Mouse (Mus musculus) megakaryocyte progenitor cell, adult 5-6 weeks (primary cell): ENCODE data around the gene BC051142. TPM values are rescaled to one million over a fixed set of nuclear protein-coding genes. Genes with fewer than 3 reads are reported as not detected.
A peak's percentile ranks its signal among the peaks of the same experiment; 100 is the strongest.
"Not testable (repeated sequence)": the region's sequence is repeated elsewhere in the genome, so short reads cannot be mapped to it uniquely, and the experiment has no call there.

Experiments used
- ATAC-seq: replicated peaks from 2 replicates; pipeline ENCODE4 v1.8.0; 2016; ENCODE audit warnings: mild to moderate bottlenecking, moderate TSS enrichment, inconsistent platforms; ENCODE audit not compliant: poor library complexity
- total RNA-seq, 2 experiments: library from RNA; stranded (forward) in 1 of 2; stranded (reverse) in 1 of 2; fragments of 157-497, 149-512 nt in 1 of 2; fragments of 200-1000 nt in 1 of 2; gene quantifications; 2 replicates each; pipeline versions ENCODE4 v1.2.3 to v1.2.4; 2015 to 2017

BC051142 gene
- total RNA-seq, 2 experiments from 2014 or later: 1.0 to 4.5 TPM

DNA sequence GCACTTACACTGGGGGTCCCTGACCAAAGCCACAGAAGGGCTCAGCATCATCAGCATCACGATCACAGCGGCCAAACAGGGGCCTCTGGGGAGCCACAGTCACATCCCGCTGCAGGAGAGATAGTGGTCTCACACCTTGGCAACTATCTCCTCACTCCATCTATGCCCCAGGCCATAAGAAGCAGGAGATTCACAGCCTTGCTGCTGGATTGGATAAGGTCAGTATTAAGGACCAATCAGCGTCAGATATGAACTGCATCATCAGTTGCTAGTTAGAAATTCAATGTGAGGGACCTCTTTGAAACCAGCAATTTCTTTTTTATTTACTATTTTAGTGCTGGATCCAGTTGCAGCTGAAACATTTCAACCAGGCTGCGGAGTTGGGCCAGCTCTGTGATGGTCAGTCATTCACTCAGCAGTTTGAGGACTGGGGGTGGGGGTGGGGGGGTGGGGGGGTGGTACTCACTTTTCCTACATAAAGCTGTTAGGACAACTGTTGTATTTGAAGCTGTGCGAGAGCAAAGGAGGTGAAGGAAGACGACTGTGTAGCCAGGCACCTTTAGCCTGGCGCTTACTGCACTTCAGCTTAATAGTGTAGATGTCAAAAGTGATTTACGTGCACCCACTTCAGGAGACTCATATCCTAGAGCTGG is 436 bp upstream of the BC051142 start:
- peak; percentile 77 for ATAC-seq

DNA sequence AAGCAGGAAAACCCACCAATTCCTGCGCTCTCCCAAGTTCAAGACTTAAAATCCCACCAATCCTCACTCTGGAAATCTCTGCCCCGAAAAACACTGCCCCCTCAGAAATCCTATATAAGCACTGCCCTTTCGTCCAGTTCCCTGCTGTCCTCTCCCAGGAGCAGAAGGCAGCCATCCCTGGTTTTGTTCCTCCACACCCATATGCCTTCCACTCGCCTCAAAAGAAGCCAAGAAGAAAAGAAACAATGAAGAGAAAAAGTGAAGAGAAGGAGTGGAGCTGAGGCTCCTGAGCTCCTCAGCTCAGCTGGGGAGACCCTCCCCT is 735 bp downstream of the BC051142 start:
- no peak for ATAC-seq

DNA sequence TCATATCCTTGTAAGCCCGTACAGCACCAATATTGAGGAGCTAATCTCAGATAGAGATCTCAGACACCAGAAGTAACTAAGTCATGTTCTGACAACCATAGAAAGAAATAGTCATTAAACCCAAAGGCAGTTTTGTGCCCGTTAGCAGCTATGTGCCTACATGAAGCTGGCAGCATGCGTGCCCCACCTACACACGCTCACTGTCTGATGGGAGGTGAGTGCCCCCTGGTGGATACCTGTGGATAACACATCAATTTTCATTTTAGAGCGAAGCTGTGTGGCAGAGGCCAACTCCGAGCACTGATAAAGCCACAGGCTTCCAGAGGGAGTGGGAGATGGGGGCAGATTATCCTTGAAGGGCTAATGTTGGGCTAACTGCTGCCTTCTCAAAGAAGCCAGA is 12.5 kb downstream of the BC051142 start:
- ATAC-seq: peak; percentile 99

DNA sequence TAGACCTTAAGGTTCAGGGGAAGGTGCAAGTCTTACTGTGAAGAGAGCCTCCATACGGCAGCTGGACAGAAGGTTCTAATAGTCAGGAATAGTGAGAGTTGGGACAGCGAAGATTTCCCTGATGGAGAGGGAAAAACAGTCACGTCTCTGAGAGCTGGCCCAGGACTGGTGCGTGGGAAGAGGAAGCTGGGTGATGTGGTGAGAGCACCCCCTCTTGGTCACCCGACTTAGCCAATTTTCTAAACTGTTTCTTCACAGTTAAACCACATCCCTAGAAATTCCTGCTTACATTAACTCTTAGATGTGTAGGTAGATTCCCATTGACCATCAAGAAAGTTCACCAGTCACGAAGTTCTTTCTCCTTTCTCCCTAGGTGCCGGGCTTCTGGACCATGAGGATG is 21.4 kb downstream of the BC051142 start:
- ATAC-seq: peak; percentile 80

DNA sequence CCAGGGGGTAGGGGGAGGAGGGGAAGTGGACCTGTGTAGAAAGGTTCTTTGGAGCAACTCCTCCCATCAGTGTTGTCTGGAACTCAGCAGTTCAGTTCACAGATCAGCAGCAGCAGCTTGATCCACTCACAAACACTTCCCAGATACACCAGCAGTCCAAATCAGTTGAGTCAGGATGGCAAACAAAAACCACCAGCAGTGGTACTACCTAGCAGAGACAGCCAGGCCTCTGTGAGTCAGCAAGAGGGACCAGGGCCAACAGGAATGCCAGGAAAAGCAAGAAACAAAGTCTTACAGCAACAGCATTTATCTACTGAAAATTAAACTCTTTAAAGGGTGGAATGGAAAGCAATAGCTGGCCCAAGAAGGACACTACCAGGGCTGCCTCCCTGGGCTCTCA is 29.0 kb downstream of the BC051142 start:
- ATAC-seq: no peak

DNA sequence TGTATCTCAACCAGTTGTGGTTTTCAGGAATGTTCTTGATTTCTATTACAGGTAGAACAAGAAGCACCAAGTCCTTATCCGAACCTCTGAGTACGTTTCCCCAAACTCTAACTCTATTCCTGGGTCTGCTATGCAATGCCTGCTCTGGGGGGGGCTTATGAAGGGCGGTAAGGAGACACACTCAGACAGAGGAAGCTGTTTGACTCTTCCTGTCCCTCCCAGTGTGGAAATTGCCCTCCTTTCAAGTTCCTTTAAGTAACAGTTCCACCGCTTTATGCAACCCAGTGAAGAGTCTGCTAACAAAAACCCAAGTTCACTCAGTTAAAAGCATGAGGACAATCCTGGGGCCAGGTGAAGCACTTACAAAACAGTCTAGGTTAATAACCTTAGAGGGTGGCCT is 38.5 kb downstream of the BC051142 start:
- peak; percentile 77 for ATAC-seq

DNA sequence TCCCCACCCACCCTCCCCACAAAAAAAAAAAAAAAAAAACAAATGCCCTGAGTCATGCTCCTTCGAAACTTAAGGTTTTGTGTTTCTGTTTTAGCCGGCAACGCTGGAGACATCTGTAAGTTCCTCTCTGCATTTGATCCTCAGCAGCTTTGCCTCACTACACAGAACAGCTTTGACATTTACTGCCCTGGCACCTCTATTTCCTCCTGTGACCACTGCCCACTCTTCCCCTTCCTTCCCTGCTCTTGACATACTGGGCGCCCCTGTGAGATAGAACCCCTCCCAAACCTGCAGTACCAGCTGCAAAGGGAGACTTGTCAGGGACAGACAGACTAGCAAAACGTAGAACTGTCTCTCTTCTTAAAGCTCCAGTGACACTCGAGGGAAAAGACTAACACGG is 39.0 kb downstream of the BC051142 start:
- peak; percentile 49 for ATAC-seq

DNA sequence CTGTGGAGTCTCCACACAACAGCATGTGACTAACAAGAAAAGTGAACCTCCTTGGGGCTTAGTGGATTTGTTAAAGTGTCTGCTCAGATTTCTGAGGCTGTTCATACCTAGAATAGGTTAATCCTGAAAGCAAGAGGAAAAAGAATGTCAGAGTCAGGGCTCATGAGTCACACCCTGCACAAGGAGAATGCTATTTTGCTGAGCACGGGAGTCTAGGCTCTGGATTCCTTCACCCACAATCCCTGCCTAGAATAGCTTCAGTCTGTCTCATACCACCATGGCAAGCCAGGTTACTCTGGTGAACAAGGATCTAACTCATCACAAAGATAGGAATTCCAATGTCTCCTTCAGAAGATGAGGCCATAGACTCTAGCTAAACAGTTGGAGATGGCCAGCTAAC is 40.0 kb downstream of the BC051142 start:
- ATAC-seq: no peak

DNA sequence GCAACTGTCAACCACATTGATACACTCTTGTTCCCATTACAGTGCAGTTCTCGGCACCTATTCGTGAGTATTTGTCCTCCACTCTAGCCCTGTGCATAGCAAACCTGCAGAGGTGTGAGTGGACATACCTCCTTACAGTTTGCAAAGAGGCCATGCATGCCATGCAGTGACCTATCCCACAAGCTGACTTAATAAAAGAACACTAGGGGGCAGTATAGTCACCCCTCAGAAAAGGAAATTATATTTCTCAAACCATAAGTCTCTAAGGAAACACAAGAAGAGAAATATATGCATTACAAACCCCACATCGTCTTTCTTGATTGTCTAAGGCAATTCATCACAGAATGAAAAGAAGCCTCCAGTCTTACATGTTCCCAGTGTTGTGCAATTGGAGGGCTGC is 41.2 kb downstream of the BC051142 start:
- ATAC-seq: peak; percentile 64

DNA sequence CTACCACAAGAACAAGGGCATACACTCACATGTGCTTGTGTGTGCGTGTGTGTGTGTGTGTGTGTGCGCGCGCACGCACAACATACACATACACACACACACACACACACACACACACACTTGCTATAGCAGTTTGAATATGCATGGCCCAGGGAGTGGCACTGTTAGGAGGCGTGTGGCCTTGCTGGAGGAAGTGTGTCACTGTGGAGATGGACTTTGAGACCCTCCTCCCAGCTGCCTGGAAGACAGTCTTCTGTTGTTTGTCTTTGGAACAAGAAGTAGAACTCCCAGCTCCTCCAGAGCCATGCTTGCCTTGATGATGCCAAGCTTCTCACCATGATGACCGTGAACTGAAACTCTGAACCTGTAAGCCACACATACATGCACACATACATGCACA is 43.4 kb downstream of the BC051142 start:
- no peak for ATAC-seq

DNA sequence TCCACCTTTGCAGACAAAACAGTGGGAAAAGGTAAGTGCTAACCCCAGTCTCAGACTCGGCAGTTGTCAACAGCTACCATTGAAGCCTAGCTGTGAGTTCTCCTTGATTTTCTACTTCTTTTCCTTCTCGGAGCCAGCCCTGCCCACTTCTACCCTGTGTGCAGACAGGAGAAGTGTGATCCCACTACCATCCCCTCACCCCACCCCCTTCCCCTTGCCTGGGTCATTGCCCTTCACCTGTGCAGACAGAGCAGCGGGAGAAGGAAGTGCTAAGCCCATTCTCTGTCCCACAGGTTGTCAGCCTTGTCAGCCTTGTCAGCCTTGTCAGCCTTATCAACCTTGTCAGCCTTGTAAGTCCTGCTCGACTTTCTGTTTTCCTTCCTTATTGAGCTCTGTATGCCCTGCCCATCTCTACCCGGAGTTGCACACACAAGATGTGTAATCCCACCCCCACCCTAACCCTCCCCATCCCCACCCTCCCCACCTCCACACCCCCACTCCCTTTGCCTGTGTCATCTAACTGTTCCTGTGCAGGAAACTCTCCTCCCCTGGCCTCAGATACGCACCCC is 49.9 kb downstream of the BC051142 start:
- ATAC-seq: peak; percentile 79

DNA sequence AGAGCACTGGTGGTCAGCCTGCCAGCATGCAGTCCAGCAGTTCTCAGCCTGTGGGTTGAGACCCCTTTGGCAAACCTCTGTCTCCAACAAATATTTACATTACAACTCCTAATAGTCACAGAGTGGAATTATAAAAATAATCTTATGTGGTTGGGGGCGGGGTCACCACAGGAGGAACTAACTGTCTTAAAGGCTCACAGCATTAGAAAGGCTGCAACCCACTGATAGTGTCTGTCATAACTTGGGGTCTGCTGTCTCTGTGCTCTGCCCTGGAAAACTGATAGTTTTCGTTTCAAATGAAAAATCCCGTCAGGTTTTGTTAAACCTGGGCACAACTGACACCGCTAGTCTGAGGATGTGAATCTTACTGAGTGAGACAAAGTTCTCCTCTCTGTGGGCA is 59.0 kb downstream of the BC051142 start:
- ATAC-seq: peak; percentile 88

DNA sequence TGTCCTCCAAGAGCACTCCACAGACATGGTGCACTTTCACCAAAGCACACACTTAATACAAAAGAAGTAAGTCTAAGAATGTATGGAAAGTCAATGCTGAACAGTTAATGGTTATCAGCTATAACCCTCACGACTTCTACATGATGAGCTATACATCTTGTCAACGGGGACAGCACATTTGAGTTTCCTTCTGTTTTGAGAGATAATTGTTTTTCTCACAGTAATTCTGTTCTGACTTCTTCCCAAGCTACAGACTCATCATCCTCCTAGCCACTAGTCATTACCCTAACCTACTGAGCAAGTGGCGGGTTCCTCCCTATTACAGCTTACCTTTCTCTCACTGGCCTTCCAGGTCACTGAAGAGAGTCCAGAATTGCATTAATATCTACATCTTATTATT is 60.6 kb downstream of the BC051142 start:
- peak; percentile 49 for ATAC-seq

DNA sequence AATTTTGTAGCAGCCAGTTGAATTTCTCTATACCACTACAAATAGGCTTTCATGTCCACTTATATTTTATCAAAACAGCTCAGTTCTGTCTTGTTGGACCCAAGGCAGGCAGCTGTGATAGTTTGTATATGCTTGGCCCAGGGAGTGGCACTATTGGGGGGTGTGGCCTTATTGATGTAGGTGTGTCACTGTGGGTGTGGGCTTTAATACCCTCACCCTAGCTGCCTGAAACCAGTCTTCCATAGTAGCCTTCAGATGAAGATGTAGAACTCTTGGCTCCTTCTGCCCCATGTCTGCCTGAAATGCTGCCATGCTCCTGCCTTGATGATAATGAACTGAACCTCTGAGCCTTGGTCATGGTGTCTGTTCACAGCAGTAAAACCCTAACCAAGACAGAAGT is 67.3 kb downstream of the BC051142 start:
- not testable (repeated sequence) for ATAC-seq

DNA sequence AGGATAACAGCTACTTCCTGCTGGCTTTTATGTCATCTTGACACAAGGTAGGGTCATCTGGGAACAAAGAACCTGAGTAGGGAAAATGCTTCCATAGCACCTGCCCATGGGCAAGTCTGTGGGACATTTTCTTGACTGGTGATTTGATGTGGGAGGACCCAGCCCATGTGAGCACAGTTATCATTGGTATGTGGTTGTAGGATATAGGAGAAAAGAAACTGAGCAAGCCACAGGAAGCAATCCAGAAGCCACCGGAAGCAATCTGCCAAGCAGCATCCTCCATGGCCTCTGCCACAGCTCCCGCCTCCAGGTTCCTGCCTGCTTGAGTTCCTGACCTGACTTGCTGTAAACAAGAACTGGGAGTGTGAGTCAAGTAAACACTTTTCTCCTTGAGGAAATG is 71.9 kb downstream of the BC051142 start:
- ATAC-seq: no peak

DNA sequence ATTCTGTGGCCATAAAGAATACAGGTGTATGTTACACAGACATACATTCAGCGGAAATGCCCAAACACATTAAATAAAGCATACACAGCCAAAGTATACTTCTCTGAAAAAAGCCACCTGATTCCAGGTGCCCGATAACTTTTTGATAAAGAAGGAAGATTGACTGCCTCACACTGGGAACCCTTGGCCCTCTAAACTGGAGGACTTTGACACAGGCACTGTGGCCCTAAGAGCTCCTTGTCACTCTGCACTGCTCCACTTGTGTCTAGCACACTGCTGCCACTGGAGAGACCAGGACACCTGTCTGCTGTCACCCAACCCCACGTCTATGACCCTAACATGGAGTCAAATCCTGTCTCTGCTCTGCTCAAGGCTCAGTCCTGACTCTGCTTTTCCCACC is 76.4 kb downstream of the BC051142 start:
- no peak for ATAC-seq

DNA sequence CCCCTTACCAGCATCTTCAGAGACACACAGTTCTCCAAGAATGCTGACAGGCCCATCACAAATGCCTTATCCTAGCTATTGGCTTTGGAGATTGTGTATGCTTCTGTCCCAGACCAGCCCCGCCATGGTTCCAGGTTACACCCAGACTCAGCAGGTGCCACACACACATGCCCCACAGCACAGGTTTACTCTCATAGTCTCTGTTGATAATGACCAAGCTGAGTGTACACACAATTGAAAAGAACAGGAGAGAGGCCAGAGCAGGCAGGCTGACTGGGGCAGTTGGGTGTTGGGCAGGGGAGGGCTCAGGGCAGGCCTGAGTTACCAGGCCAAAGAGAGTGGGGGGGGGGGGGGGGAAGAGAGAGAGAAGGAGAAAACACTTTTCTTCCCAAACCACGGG is 77.8 kb downstream of the BC051142 start:
- no peak for ATAC-seq

DNA sequence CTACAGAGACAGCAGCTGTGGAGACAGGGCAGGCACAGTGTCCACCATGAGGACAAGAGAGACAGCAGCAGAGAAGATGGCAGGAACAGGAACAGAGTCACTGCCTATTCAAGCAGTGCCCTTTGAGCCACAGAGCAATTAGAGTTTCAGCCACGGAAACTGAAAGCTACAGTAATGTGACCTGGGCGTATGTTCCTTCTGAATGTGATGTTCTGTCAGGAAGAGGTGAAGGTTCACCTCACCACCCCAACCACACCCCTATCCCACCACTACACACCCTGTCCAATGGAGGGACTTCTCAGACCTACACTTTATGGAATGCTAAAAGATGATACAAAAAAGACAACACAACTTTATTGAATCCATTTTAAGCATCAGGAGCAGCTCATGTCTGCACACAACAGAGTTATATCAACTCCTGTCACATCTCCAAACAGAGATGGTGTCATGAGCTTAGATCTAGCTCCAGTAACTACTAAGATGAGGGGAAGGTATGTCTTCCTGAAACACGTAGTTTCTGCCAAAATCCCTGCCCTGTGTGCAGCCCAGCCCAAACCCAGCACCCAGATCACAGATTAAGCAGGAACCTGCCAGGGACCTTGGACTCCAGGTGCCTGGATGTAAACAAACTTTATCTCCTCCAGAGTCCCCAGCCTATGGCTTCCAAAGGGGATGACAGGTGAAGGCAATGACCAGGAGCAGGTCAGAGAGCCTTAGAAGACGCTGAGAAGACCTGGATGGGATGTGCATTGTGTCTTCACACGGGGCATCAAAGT is 78.8 kb downstream of the BC051142 start, which contains the start of gene Btnl4:
Gene Btnl4, minus strand, starts transcription at position 81 of the 776 bp plus-strand sequence.
- ATAC-seq: not testable (repeated sequence)

DNA sequence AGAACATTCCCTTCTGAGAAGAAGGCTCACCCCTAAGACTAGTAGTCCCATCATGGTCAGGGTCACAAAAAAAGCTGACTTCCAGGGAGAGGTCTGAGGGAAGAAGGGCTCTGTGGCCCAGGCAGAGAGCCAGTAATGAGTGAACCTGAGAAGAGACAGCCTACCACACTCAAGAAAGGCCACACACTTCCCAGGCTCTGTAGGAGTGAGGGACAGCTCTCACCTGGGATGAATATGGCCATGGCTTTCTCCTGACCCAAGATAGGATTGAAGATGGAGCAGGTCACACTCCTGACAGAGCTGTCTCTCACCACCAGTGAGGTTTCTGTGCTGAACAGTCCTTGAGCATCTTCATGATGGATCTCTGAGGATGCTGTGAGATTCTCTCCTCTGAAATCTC is 94.2 kb downstream of the BC051142 start:
- ATAC-seq: no peak

DNA sequence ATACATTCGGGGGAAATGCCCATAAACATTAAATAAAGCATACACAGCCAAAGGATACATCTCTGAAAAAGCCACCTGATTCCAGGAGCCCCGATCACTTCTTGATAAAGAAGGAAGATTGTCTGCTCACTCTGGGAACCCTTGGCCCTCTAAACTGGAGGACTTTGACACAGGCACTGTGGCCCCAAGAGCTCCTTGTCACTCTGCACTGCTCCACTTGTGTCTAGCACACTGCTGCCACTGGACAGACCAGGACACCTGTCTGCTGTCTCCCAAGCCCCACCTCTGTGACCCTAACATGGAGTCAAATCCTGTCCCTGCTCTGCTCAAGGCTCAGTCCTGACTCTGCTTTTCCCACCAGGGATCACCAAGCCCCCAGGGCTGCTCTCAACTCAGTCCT is 96.5 kb downstream of the BC051142 start:
- not testable (repeated sequence) for ATAC-seq

DNA sequence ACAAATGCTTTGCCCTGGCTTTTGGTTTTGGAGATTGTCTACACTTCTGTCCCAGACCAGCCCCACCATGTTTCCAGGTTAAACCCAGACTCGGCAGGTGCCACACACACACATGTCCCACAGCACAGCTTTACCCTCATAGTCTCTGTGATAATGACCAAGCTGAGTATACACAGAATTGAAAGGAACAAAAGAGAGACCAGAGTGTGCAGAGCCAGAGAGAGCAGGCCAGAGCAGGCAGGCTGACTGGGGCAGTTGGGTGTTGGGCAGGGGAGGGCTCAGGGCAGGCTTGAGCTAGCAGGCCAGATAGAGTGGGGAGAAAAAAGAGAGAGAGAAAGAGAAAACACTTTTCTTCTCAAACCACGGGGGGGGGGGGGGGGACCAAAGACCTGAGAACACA is 97.9 kb downstream of the BC051142 start:
- ATAC-seq: no peak

DNA sequence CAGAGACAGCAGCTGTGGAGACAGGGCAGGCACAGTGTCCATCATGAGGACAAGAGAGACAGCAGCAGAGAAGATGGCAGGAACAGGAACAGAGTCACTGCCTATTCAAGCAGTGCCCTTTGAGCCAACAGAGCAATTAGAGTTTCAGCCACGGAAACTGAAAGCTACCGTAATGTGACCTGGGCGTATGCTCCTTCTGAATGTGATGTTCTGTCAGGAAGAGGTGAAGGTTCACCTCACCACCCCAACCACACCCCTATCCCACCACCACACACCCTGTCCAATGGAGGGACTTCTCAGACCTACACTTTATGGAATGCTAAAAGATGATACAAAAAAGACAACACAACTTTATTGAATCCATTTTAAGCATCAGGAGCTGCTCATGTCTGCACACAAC is 98.7 kb downstream of the BC051142 start:
- not testable (repeated sequence) for ATAC-seq
